Mouse (Mus musculus) kidney, postnatal 4 days (tissue): ENCODE measurements around the gene Dse.

ENCODE experiments used
- DNase-seq, 2 experiments: peaks; one replicate each; pipeline ENCODE4 v3.0.0; 2021; ENCODE audit warnings: mixed read lengths in 2 of 2

The Dse gene

DNA sequence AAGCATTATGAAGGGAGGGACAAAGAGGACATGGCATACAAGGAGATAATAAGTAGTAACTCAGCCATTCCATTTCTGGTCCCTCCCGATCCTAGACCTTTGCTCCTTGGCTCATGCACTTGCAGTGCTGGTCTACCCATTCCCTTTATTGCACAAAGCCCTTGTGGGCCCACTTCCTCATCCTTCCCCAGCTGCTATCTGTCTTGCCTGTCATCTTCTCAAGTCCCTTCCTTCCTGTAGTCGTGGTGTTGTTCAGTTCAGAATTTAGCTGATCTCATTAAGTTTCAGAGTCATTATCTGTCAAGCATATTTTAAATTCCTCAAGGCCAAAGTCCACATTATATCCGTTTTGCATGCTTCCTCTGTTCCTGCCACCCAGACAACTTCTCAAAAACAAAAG, 9.5 kb downstream of the Dse start:
- DNase-seq, result peak; percentile 26 to 50

DNA sequence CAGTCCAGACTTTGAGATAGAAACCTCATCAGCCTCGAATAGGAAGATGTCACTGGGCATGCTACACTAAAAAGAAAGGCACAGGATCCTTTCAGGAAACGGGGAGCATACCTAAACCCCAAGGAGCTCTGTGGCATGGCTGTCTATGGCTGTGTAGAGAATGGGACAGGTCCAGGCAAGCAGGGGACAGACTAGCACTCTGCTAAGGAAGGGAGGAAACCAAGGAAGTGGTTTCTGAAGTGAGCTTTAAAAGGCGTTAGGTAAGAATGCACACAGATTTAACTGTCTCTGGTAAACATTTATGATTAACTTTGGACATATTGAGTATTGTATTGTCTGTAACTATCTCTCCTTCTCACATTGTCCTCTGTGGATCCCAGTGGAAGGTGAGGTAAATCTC, 10.2 kb downstream of the Dse start:
- no peak for DNase-seq

DNA sequence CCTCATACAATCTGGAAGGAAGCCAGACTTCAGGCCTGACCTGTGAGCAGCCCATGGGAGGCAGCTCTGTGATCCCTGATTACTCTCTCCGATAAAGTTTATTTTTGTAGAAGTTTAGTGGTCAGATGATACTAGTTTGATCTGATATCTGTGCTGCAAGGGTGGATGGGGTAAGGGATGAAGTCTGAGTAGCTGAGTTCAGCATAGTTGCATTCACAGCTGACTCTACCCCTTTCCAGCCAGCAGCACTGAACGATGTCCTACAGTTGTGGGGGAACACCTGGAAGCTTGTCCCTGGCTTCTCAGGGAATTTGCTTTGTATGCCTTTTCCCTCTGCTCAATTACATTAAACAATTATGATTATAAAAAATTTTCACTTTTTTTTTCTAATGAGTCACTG, 12.6 kb downstream of the Dse start:
- no peak for DNase-seq

DNA sequence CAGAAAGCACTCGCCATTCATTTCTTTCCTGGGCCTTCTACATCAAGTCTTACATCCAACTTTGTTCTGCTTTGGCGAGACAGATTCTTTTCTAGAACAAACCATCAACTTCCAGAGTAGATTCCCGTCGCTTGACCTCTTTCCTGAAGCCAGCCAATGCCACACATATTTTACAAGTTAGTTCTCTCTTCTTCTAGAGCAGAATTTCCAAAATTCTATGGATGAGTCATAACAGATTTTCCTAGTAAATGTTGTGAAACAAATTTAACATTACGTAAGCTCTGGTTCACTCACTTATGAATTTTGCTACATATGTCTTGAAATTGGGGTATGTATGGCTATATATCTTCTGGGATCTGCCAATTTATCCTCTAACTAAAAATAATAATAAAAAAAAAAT, 13.0 kb downstream of the Dse start:
- DNase-seq, result no peak

DNA sequence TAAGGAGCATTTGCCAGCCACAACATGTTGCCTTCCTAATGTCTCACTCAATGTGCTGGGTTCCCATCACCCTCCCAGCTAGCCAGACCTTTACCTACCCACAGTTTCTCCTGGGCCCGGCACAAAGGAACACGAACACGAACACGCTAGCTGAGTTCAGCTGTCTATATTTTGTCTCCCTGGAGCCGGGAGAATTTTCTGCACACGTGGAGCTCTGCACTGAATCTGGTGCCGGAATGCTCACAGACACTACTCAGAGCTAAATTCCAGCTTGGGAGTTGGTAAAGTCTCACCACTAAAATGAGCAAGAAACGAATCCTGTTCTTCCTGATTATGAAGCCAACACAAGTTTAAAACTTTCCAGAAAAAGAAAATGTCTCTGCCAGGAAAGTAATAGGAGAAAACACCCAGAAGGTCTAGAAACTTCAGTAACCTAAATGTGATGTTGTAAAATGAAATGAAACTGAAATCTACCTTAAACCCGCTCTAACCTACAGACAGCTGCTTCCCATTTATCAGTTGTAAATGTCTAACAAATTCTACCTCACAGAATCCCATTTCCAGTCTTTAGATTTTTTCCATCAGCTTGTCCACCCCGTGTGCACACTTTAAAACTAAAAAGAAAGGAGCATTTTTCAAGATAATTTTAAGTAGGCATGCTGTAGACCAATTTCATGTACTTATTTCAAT, 20.8 kb downstream of the Dse start:
- no peak for DNase-seq

DNA sequence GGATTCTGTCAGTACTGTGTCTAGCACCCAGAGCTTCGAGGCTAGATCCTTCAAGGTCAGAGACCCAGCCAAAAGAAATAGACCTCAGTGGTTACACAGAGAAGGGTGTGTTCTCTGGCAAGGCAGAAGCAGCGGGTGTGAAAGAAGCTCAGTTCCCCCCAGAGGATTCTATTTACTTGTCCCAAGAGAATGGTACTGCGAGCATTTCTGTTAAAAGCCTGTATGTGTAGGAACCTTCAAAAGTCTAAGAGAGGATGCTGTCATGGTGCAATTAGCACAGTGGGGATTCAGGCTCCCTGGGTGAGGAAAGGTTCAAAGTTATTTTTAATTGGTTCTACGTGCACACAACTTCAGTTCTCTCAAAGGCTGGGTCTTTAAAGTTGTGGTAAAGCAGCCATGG, 22.0 kb downstream of the Dse start:
- no peak for DNase-seq

DNA sequence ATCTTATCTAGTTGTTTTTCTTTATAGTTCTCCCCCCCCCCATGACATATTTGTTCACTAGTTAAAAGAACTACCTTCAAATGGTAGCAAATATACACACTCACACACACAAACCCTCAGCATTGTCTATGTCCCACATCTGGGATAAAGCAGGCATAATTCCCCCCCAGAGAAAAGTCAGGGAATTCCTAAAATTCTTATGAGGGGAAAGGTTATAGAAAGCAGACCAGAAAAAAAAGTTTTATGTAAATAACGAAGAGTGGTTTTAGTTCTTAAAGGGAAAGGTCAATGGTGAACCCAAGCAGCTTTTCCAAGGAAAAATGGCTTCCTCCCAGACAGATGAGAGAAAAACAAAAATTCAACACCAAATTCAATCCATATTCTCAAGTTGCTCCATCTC, 22.6 kb downstream of the Dse start:
- DNase-seq, result no peak

DNA sequence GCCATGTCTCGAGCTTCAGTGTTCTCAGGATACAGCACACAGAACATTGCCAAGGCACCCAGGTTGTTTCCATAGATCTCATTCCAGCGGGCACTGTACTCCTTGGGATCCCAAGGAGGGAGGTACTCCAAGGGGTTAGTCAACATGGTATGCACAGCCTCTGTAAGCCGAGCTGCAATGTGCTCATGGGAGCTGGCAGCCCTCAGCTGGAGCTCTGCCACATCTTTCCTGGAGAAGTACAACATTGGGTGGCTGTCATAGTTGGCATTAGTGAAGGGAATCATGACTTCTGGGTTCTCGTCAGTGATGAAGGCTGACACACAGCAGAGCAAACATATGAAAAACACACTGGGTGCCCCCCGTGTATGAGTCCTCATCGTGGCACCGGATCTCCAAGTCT, 23.8 kb downstream of the Dse start:
- no peak for DNase-seq

DNA sequence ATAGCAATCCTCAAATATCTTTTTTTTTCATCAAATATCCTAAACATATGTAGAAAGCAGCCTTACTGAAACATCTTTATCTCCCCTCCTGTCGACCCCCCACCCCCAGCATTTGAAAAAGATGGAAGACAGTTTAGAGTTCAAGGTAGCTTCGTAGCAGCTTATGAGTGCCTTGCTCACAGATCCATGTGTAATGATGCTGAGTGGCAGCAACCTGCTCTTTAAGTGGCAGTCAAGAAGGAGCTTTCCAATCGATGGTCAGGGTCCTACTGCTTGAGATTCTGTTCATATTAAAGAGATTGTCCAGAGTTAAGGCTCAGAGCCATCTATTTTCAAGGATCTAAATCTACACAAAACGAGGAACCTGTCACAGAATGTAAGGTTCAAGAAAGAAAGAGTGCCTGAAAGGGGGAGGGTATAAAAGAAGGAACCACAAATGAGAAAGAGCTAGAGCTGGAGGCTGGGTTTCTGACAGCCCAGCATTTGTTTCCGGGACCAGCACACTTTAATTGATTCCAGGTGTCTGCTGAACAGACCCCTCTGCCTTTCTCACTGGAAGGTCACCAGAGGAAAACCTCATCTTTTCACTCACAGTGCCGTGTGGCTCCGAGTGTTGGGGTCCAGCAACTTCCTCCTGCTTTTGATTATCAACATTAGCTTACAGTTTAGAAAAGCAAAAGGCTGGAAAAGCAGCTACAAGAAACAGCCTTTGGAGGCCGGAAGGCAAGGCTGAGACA, 31.5 kb downstream of the Dse start:
- no peak for DNase-seq

DNA sequence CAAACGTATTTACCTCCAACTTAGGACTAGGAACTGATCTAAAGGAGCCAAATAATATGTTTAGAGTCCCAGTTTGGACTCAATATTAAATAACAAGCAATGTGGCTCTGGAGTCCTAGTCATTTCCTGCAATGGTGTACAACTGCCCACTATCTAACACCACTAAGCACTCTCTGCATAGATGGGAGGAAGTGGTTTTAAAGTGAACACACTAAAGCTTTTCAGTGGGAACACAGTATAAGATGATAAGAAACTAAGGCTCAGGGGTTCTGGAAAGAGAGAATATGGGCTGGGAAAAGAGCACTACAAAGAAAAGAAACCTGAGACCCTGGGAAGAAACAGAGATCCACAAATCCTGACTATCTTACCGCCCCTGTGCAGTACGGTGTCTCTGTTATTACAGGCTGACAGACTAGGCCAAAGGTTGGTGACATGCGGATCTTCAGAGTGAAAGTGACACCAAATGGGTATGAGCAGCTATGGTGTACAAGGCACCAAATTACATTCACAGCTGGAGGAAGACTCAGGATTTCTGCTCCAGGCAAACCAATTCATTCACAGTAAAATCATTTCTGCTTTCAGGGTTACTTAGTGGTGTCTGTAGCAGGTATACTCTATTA, 34.7 kb downstream of the Dse start:
- DNase-seq, result no peak

DNA sequence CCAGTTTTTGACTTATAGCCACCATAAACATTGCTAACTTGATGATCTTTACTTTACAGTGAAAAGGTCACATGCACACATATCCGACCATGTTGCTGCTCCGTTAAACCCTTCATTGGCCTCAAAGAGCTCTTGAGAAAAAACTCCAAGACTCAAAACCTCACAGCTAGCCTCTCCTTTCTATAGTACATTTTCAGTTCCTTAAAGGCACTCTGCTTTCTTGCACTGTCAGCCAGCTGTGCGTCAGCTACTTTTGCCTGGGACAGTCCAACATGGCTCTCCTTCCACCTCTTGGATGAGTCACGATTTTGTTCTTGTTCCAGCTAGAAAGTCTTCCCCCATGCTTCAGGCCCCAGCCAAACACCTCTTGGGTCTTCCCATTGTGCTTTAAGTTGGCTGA, 35.9 kb downstream of the Dse start:
- no peak for DNase-seq

DNA sequence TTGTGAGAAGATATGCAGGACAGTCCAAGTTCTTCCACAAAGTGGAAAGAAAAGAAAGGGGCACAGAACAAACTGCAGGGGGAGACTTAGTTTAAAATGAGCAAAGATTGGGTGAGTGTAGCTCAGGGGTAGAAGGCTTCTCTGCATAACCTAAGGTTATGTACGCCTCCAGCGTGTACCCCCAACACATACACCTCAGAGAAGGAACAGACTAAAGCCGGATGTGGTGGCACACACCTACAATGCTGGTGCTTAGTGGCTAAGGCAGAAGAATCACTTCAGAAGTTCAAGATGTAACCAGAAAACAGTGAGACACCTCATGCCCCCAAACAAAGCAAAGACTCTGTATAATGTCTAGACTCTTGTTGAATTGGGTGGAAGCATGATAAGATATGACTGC, 36.3 kb downstream of the Dse start:
- DNase-seq, result no peak

DNA sequence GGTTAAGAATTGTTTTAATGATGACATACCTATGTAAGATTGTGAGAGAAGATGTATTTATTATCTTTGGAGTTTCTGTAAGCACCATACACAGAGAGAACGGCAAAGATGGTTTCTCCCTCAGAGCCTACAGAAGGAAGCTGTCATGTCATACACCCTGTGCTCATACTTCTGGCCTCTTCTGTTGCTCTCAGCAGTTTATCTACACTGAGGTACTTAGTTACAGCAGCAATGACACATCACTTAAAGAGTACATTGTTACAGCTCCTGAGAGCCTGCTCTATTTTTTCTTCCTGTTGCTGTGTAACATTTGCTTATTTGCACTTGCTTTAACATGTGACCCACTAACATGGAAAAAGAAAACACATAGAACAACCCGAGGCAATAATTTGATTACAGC, 40.5 kb downstream of the Dse start:
- no peak for DNase-seq

DNA sequence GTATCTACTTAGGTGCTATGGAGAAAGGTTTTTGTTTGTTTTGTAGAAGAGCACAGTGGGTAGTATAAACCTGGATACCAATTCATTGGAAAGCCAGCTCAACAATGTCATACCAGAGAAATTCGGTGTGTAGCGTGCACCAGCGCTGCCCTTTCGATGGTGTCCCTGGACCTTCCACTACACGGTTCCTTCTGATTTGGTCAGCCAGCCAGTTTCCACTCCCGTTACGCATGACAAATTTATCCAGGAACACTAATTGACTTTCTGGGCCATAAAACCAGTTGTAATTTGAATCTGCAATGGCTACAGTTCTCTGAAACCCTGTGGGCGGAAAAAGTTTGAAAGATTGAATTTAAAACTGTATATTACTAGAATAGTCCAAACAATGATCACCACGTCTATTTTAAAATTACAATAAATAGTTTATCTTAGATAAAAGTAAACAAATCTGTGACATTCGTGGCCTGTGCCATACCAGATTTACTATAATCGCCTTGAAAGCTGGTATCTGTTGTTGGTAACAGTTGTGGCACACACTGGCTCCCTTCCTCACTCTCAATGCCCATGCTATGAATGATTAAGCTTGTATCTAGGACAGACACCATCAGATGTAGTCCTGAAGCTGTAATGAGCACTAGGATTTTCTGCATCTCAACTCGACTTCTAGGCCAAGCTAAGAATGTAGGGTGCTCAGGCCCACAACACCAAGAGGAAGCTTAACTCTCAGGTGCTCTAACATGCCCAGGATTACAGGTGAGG, 51.5 kb downstream of the Dse start:
- DNase-seq, result no peak

DNA sequence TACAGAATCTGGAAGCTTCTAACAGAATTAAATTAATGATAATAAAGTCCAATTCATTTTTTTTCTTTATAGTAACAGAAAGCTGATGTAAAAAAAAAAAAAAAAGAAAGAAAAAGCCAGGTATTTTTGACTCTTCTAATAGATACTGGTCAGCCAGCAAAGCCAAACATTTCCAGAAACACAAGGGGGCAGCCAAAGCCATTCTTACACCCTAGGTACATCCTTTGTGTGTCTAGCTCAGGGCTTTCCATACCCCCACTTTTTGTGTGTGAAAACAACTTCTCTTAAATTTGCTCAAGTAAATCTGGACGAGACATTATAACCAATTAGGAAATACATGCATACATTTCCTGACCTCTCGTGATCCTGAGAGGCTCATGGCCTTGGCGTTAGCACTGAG, 55.7 kb downstream of the Dse start:
- peak; percentile 29 to 46 for DNase-seq

DNA sequence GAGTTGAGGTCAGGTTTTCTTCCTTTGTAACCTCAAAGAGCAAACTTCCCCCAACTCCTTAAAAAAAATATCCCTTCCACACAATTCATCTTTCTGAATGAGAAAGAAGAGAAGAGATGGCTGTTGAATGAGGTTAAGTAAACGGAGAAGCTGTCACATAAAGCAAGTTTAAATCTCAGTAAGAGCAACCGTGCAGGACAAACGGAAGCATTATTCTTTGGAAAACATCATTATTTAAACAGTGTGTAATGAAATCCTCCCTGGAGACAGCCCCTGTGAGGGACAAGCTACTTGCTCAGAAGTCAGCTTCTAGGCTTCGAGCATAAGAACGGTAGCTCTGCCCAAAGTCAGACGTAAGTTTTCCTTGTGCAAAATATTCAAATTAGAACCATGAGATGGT, 57.1 kb downstream of the Dse start:
- DNase-seq, result no peak

DNA sequence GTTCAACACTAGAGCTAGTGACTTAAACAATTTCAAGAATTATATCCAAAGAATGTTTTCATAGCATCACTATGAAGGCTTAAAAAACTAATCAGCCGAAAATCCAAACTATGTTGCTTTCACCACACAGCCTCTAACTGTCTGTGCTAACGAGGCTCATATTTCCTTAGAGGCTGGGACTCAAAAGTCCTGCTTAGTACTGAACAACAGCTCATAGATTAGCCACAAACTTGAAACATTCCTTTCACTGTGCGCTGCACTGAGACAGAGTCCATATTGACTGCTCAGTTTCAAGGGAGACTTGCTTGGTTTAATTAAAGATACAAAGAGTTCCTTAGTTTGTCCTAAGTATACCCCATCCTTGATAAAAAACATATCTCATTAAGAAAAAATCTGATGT, 57.7 kb downstream of the Dse start:
- DNase-seq, result no peak

DNA sequence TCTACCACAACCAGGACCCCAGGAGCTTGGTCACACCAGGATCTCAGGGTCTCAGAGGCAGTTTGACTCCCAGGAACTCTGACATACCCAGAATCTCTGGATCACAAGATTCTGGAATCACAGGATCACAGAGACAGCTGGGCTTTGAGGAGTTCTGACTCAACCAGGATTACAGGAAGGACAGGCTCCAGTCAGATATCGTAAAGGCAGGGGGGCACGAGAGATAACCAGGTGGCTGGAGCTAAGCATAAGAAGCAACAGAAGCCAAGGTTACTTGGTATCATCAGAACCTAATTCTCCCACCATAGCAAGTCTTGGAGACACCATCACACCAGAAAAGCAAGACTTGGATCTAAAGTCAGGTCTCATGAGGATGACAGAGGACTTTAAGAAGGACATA, 65.8 kb downstream of the Dse start:
- no peak for DNase-seq

DNA sequence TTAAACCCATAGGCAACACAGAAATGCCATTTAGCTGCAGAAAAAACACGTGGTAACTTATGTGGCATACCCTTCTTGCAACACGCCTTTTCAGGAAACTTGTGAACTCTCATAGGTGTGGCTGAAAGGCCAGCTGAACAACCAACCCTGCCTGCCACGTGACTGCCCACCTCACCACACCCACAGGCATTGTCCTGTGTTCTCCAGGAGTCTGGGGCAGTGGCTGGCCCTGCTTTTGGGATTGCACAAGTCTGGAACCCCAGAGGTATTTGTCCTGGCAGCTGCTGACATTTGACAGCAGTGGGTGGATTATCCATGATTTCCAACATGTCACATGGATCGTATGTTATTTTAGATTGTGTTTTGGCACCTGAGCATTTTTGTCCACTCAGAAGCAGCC, 67.7 kb downstream of the Dse start:
- DNase-seq, result no peak

DNA sequence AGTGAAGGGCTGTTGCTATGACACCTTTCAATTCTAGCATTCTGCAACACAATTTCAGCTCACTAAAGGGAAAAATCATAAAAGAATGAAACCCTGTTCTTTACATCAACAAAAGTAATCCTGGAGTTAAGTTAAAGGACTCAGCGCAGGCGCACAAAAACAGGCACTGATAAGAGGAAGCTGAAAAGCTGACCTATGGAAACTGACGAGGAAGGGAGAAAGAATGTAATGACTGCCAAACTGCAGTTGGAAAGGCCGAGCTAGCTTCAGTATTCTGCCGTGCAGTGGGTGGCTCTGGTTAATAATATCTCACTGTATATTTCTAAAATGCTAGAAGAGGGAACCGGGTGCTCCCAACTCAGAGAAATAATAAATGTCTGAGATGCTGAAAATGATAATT, 69.5 kb downstream of the Dse start:
- DNase-seq, result no peak

DNA sequence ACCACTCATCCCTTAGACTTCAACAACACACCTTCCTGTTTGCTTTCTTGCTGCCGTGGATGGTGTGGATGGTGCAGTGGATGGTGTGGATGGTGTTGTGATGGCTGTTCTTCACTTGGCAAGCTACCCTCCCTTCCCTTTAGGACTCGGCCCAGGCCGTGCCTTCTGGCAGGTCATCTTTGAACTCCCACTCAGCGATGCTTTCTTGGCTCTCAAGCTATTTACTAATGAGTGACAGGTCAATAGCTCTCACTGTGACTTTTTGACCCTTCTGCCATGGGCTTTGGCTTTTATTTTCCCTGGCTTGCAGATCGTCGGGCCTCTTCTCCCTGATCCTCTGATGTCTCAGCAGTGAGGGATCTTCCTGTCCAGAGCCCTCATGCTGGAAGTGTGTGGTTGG, 71.1 kb downstream of the Dse start:
- DNase-seq, result no peak

DNA sequence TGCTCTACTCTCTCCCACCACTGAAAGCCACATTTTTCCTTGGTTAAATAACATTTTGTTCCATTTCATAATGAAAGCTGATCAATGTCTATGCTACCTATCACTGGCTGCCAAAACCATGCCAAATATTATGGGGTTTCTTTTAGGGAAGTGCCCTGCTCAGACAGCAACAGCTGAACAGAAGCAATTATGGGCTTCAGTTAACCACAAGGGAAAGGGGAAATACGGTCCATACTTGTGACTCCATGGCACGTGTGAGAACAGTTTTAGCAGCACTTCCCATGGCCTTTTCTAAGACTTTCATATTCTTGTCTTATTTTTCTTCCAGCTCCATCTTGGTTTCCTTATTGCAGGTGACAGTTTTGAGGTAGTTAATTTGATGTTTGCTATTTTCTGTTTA, 76.2 kb downstream of the Dse start:
- no peak for DNase-seq

DNA sequence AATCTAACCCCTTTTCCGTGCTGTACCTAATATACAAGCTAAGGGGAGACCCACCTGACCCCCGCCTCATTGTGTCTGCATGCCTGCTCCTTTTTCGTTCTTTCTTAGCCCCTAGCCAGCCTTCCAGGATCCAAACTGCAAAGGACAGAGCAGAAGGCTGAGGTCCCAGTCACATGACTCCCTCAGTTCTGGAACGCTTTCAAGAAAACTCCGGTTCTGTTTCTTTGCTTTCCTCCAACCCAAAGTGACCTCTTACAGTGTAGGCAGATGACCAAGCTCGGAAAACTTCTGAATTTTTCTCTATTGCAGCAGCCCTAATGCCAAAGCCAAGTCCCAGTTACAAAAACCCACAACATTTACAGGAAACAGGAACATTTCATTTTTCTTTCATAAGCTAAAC, 79.1 kb downstream of the Dse start:
- peak in 1 of 2 experiments; percentile 10 for DNase-seq
